Mouse (Mus musculus) retina, embryonic 14.5 days (tissue): ENCODE results near the gene Gm26657.

Experiments used
- DNase-seq: peaks from one replicate; pipeline ENCODE4 v3.0.0-alpha.2; 2015; ENCODE audit warnings: low spot score

Gm26657 gene

DNA sequence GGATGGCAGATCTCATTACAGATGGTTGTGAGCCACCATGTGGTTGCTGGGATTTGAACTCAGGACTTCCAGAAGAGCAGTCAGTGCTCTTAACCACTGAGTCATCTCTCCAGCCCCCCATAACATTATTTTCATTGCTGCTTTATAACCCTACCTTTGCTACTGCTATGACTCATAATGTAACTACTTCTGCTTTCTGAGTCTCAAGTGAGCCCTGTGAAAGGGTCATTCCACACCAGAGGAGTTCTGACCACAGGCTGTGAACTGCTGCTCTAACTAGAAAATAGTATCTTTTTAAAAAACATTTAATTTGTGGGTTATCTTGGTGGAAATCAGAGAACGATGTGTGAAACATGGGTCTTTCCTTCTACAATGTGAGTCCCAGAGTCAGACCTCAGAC is 17.8 kb downstream of the Gm26657 start:
- DNase-seq: no peak

DNA sequence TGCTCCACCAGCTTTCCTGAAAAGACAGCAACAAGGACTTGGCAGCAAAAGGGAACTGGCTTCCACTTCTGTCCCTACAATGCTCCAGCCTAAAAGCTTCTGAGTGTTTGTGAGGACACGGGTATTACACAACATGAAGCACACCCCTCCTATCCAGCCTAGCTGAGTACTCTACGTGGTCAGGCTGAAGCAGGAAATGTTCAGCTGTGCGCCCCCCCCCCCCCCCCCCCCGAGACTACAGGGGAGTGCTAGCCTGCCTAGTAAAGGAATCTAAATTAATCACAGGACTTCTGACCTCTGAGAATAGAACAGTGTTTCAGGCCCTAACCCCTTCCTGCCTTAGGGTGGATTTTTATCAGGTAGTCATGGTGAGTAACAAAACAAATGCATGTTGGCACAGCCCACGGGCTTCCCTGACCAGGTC is 28.0 kb downstream of the Gm26657 start:
- no peak for DNase-seq

DNA sequence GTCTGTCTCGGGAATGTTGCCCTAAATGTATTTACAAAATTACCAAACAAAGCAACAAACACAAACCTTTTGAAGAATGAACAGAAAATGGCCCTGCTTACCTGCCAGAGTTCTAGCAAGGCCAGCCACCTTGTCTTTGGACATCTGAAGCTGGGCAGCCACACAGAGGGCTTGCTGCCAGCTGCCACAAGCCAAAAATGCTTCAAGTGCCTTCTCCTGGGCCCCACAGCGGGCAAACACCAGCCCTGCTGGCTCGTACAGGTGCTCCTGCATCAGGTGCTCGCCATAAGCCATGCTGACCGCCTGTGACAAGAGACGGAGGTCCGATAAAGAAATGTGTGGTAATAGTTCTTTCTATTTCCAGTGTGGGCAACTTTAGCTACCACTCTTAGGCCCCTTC is 29.0 kb downstream of the Gm26657 start:
- DNase-seq: no peak

DNA sequence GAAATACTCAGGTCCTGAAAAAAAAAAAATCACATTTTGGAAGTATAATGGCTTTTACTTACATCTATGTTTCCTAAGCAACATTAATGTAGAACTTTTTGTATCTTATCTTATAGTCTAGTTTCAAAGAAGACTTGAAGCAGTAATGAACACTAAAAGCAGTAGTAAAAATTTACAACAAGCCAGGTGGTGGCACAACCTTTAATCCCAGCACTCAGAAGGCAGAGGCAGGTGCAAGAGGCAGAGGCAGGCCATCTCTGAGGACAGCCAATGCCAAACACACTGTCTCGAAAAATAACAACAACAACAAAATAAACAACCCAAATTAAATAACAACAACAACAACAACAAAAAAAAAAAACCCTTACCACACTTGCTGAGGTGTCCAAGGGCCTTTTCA is 31.2 kb downstream of the Gm26657 start:
- DNase-seq: no peak
